Mouse (Mus musculus) left cerebral cortex, adult 11 months (tissue): ENCODE results near the gene Ctnna3.
"Not testable (repeated sequence)": the region's sequence is repeated elsewhere in the genome, so short reads cannot be mapped to it uniquely, and the experiment has no call there.

Experiments
- DNase-seq: peaks from one replicate; pipeline ENCODE4 v3.0.0; 2022; ENCODE audit warnings: low spot score

Ctnna3 gene

DNA sequence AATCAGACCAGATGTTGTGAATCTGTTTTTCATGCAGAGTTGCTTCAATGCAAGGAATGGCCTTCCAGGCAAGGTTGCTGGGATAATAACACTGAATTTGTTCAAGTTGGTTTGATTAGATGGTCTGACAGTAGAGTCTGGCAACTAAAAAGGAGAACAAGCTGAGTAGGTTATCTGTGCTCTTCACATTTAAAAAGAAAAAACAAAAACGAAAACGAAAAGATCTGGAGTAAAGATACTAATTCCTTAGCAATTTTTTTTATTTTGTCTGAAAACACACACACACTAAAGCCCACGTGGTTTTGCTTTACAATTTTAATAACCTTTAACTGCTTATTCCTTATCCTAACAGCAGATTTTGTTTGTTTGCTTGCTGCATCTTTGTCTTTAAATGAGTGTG lies 1141.4 kb downstream of the Ctnna3 start:
- DNase-seq, result no peak

DNA sequence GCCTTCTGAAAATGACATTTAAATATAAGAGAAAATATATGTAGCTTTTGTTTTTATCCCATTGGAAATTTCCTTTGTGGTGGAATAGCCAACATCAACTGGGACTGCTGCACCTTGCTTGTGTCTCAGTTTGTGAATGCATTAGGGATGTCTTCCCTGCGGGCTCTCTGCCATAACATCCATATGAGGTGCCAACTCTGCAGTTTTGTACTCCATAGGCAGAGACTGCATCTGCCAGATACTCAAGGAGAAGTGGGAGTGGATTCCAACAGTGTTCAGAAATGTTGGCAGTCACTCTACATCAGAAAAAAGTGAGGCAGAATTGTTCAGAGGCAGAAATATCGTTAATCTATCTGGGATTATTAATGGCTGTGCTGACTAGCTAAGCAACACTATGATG lies 1158.2 kb downstream of the Ctnna3 start:
- peak; percentile 35 for DNase-seq

DNA sequence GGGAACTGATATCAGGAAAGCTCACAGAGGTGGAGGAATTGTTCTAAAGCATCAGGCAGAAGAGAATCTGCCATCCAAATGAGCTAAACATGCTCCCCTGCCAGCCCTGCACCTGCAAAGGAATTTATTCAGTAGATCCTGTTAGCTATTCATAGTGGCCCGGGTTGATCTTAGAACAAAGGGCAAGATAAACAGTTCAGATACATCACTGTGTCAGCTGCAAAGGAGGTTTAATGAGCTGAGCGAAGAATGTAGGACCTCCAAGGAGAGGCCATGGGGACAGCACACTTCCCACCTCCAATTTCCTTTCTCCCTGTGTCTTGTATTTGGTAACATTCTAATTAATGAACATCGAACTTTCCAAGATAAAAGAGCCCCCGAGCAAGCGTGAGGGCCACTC lies 1206.9 kb downstream of the Ctnna3 start:
- DNase-seq, result no peak

DNA sequence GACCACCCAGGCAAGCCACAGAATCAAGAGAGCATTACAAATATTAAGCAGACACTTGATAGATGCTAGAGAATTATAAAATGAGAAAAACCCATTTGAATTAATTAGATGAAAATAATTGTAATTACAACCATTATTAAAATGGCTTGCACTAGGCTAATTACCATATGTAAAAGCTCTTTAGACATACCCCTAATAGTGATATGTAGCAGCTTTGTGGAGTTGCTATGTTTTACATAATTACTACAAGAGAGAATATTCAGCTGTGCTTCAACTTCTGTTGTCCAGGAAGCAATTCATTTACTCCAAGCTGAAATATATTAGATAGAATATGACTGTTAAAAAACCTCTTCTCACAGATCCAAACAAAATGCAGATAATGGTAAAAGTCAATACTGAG lies 1209.2 kb downstream of the Ctnna3 start:
- no peak for DNase-seq

DNA sequence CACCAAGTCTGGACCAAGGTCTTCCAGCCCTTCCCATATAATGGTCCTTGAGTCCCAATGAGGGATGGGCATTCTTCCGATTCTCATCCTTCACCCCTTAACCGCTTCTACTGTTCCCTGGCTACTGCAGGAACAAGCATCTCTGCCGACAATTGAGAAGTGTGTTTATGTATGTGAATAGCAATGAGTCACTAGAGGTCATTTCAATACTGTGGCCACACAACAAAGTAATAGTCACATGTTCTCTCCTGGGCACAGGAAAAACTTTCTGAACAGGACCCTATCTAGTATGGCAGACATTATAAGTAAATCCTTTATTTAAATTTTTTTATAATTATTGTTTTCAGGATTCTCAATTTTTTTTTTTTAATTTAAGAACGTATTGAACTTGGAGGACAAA lies 1211.2 kb downstream of the Ctnna3 start:
- DNase-seq, result no peak

DNA sequence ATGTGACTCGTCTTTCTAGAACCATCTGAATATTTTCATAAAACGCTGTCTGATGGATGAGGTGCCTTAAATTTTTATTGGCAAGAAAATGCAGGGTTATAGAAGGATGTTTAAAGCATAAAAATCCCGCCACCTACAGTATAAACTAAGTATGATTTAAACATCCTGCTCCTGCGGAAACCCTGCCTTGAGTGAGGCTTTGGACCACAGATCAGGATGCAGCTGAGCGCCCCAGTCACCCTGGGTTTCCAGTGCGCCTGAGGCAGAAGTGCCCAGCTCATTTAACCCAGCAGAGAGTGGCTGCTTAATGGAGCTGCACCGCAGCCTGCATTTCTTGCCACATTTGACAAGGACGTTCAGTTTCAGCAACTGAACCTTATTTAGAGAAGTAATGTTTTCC lies 1211.7 kb downstream of the Ctnna3 start:
- DNase-seq, result no peak

DNA sequence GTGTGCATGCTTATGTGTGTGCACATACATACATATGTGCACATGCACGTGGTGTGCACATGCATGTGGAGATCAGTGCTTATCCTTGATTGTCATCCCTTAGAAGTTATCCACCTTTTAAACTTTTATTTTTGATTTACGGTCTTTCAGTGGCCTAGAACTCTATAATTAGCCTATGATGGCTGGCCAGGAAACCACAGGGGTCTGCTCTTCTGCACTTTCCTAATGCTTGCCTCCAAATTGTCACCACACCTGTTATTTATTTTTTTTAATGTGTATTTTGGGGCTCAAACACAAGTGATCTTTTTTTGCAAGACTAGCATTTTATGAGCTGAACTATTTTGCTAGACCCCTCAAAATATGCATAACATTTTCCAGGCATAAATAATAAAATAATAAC lies 1214.1 kb downstream of the Ctnna3 start:
- DNase-seq, result no peak

DNA sequence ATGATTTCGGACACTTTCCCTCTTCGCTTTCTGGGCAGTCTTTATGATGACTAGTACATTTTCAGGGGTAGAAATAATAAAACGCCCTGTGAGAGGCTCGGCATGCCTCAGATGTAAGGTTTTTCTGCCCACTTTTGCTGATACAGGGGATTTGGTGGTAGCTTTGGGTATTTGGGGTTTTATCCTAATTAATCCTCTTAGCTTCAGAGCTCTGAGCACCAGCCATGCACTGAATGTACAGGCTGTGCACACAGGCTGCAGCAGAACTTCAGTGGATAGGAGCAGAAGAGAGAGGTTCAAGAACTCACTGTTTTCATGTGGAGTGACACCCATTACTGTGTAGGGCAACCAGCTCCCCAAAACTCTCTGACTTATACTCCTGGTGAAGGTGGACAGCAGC lies 1231.3 kb downstream of the Ctnna3 start:
- no peak for DNase-seq

DNA sequence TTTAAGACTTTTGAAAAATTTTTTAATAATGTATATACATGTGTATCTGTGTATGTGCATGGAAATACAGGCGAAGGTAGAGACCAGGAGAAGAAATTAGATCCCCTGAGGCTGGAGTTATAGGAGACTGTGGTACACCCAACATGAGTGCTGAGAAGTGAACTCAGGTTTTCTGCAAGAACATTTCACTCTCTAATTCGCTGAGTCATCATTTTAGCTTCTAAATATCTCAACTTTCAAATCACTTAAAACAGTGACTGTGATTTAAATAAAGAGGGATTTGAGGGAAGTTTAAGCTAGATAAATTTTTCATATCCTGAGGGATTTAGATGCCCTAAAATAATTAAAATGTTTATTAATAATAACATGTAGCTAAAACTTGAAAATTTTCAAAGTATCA lies 1241.6 kb downstream of the Ctnna3 start:
- no peak for DNase-seq

DNA sequence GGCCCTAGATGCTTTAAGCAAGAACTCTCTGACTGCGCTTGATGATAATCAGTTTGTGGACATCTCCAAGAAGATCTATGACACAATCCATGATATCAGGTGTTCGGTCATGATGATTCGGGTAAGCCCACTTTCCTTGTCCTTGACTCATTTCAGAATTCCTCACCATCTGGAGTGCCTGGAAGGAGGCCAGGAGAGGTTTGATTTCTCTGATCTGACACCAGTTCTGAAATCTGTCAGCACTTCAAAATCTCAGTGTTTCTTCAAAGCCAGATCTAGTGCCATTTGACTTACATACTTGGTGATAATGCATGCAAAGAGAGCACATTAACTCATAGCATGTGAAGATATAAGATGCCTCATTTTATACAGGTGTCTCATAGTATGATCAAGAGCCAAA lies 1245.9 kb downstream of the Ctnna3 start:
- DNase-seq, result no peak

DNA sequence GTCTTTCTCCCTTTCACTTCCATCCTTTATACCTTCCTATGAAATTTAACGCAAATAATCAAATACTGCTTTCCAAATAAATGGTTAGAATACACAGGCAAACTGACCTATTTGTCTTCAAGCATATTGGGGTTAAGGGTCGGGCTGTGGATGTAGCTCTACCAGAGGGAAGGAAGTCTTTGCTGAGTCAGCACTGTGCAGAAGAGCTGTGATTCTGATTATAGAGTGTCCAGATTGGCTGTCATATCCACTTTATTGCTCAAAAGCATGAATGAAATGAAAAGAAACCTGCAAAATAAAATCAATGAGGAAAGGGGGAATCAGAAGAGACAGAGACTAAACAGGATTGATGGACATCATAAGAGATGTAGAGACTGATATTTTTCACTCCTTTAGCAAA lies 1280.1 kb downstream of the Ctnna3 start:
- no peak for DNase-seq

DNA sequence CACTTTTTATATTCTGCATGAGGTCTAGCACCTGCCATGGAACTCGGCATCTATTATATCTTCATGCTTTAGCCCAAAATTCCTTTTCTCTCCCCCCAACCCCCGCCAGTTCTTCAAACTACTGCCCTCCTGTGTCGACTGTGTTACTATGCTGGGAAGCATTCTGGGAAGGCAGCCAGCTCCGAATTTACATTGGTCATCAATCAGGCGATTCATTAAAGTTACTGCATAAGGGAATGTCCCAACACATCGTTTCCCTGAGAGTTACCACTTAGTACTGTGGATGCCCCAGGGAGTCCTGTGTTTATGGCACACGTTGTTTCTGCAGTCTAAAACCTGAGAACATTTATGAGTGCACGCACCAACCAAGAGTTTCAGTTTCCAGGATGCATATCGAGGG lies 1288.1 kb downstream of the Ctnna3 start:
- peak; percentile 2 for DNase-seq

DNA sequence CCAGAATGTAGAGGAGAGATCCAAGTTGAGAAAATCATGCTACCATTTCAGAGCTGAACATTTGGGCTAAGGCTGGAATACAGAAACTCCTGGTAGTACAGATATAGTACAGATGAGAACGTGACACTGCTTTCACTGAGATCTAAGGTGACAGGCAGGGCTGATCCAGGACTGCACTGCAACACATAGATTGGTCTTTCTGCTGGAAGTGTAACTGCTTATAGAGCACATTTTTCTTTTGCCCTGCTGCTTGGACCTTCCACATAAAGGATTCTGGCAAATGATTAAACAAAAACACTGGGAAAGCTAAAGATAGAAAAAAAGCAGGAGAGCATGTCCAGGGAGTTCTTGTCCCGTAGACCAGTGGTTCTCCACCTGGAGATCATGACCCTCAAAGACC lies 1305.8 kb downstream of the Ctnna3 start:
- DNase-seq, result no peak

DNA sequence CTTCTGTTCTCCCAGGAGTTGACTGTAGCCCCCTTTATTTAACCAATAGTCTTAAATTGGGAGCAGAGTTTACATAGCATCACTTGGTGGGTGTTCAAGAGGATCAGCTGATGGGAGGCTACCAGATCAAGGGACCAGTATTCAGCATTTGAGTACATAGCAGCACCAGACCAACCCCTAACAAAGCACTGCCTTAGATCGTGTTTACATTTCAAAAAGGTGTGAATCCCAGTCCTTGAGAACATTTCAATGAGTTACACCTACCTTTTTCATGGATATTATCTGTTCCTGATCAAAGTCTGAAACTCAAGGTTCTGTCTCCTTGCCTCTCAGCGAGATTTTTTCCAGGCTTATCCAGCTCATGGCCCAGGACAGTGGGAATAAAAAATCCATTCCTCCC lies 1306.7 kb downstream of the Ctnna3 start:
- no peak for DNase-seq

DNA sequence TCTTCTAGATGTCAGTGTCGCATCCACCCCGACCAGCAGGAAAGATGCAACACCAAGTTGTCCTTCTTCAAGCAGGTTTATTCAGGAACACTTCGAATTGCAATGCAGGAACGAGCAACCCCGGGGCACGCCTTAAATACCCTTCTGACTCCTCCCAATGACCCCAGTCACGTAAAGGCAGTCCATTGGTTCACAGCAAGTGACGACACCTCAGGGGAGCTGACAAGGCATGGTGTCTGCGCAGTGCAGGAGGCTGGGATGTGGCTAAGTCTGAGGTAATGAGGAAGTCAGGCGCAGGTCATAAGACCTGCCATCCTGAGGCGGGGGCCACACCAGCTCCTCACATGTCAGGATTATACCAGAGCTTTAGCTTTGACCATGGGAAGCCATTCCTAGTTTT lies 1311.8 kb downstream of the Ctnna3 start:
- DNase-seq, result not testable (repeated sequence)

DNA sequence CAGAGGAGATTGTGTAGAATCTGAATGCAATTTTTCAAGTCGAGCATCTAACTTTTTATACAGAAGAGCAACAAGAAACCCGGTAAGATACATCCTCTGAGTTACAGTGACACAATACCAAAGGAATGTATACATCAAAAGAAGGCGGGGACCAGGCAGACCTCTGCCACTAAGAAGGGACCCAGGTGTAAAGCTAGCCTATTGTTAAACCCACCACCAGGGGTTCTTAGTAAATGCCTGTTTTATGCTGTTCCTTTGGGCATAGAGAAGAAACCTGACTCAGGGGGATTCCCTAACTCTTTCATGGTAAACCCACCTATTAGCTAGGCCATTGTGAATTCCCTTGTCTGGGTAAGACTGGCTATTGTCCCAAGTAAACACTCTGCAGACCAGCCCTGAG lies 1314.2 kb downstream of the Ctnna3 start:
- DNase-seq, result not testable (repeated sequence)

DNA sequence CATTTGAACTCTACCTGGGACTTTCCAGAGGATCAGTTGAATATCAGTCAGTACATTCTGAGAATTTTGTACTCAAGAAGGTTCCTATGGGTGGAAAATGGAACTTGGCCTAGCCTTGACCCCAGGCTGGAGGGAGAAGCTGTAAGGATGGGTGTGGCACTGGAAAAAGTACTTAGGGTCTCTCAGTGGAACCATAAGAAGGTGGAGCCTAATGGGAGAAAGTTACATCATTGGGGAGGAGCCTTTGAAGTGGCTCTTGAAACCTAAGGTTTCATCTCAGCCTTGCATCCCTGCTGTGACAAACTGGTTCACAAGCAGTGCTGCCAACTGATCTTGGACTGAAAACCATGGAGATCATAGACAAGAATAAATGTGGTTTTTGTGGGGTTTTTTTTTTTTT lies 1318.8 kb downstream of the Ctnna3 start:
- DNase-seq, result no peak

DNA sequence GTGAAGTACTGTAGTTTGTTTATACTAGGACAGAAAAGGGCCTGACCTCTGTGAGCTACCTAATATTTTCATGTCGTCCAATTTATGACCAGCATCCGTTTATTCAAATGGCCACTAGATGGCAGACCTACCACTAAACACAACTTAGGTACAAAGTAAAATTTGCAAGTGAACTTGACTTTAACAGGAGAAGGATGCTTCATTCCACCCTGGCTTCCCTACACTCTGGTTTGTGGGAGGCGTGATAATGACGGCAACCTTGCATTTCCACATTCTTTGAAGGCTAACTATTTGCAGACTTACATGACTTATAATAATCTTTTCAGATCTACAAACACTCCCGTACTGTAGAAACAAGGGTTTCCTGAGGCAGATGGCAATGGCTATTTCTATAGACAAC lies 1320.9 kb downstream of the Ctnna3 start:
- DNase-seq, result peak; percentile 11

DNA sequence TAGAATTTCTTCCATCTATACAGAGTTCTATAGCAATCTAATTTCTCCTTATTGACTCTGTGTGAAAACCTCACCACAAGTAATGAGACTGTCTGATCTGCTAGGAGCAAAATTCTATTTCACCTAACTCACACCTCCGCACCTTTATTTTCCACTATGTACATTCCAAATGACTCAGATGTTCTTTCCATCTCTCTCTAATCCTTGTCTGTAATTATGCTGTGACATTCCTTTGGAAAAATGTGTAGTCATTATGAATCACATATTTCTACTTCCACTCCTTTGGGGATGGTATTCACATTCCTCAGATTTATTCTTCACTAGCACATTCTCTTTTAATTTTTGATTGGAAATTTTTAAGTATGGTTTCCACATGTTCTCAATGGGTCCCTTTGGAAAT lies 1406.4 kb downstream of the Ctnna3 start:
- peak; percentile 6 for DNase-seq

DNA sequence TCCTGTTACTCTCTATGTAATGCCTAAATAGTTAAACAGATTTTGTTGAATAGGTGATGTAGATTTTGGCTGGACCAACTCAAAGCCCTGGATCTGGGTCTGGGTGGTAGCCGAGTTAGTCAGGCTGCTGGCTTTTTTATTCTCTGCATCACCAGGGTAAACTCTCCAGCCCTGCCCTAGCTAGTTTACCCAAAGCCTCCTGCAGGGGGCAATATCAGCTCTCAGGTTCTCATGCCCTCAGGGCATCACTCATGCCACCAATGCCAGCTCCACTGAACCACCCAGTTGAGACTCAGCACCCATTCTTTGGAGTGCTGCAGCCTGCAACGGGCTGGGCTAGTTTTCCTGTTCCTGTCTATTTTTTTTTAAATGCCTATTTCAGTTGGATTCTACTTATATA lies 1431.5 kb downstream of the Ctnna3 start:
- no peak for DNase-seq

DNA sequence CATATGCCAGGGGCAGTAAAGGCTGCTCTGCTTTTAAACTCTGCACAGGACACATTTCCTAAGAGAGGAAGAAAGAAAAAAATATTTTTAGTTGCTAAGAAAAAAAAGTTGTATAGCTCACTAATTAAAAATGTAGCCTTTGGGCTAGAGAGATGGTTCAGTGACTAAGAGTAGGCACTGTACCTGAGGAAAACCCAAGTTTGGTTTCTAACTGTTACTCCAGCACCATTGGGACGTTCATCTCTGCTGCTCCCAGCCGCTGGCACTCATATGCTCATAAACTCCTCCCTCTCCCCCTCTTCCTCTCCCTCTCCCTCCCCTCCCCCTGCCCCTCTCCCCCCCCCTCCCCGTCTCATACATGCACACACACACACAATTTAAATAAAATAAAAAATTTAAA lies 1441.0 kb downstream of the Ctnna3 start:
- DNase-seq, result no peak

DNA sequence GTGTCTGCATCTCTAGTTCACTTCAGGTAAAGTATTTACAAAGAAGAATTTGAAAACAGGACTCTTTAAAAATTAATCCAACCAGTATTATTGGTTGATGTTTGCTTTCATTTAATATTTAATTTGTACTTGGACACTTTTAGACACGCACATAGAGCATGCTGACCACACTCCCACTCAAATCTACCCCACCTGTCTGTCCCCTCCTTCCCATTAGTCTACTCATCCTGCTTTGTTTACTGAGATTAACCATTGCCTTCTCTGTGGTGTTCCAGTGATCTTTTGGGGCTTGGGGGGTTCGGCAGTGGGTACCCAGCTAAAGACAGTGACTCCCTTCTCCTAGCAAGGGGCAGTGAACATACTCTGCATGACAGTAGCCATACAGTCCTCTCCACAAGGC lies 1446.6 kb downstream of the Ctnna3 start:
- DNase-seq, result no peak

DNA sequence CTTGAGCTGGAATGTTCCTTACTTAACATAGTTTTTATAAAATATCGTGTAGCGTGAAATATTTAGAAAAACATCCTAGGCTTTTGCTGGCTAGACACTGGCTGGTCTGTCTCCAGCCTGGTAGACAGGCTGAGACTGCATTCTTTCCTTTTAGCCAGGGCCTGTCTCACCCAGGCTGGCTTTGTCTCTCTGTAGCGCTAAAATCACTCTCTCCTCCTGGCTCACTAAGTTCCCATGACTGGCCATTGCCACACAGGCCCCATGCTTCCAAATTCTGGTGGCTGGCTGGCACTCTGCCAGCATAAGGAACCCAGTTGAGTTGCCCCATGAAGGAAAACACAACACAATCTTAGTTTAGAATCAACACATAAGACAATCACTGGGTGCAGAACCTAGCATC lies 1450.0 kb downstream of the Ctnna3 start:
- no peak for DNase-seq

DNA sequence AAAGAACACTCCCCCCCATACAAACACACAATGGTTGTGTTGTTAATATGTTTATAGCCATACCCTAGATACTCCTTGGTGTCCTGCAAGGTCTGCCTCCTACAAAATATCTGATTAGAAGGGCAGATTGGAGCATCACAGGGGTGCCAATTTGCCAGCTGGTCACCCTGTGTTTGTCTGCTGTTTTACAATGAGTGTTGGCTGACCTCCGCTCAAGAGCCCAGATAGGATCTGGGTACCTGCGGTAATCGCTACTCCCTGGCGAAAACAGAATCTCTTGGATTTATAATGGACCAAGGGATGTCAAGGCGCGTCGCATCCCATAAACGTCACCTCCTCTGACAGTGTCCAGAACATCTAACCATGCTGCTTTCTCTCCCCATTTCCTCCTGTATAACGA lies 1457.0 kb downstream of the Ctnna3 start:
- no peak for DNase-seq

DNA sequence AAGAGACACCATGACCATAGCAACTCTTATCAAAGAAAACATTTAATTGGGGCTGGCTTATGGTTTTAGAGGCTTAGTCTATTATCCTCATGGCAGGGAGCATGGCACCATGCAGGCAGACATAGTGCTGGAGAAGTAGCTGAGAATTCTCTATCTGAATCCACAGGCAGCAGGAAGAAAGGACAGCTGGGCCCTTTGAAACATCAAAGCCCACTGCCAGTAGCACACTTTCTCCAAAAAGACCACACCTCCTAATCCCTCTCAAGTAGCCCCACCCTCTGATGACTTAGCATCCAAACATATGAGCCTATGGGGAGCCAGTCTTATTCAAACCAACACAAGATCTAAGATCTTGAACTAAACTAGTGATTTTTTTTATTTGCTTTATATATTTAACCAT lies 1462.6 kb downstream of the Ctnna3 start:
- DNase-seq, result no peak
